Mouse (Mus musculus) mesoderm, embryonic 11.5 days (tissue): Measurements from ENCODE around the gene Csrnp1.

Source experiments
- DNase-seq: peaks from one replicate; pipeline ENCODE4 v3.0.0-alpha.2; 2012; ENCODE audit warnings: low read depth, low spot score

Csrnp1 gene

GRCm38 (mm10) chr9:119978151-119978810 is 6.2 kb downstream of the Csrnp1 start:
- DNase-seq = no peak

GRCm38 (mm10) chr9:119977557-119978060 is 6.8 kb downstream of the Csrnp1 start:
- DNase-seq = no peak

- no peak for DNase-seq
Measured at GRCm38 (mm10) chr9:119976704-119977556, 7.5 kb downstream of the Csrnp1 start.

GRCm38 (mm10) chr9:119975286-119975685 is 9.2 kb downstream of the Csrnp1 start:
- no peak for DNase-seq

- DNase-seq = no peak
Measured at GRCm38 (mm10) chr9:119974609-119975008, 9.8 kb downstream of the Csrnp1 start.

- no peak for DNase-seq
Measured at GRCm38 (mm10) chr9:119973869-119974520, 10.5 kb downstream of the Csrnp1 start.

- no peak for DNase-seq
Measured at GRCm38 (mm10) chr9:119973281-119973680, 11.2 kb downstream of the Csrnp1 start.

- no peak for DNase-seq
Measured at GRCm38 (mm10) chr9:119972582-119972981, 11.9 kb downstream of the Csrnp1 start.

- no peak for DNase-seq
Measured at GRCm38 (mm10) chr9:119972166-119972565, 12.3 kb downstream of the Csrnp1 start.

- DNase-seq = no peak
Measured at GRCm38 (mm10) chr9:119970763-119971656, 13.4 kb downstream of the Csrnp1 start.

GRCm38 (mm10) chr9:119970221-119970620 is 14.2 kb downstream of the Csrnp1 start:
- DNase-seq = peak; percentile 34

- no peak for DNase-seq
Measured at GRCm38 (mm10) chr9:119969811-119970210, 14.6 kb downstream of the Csrnp1 start.

- DNase-seq = no peak
Measured at GRCm38 (mm10) chr9:119966221-119966910, 18.1 kb downstream of the Csrnp1 start.

GRCm38 (mm10) chr9:119965186-119965585 is 19.3 kb downstream of the Csrnp1 start:
- no peak for DNase-seq

- DNase-seq = no peak
Measured at GRCm38 (mm10) chr9:119964206-119964605, 20.3 kb downstream of the Csrnp1 start.

- peak; percentile 75 for DNase-seq
Measured at GRCm38 (mm10) chr9:119962987-119963667, 21.3 kb downstream of the Csrnp1 start.

- DNase-seq = no peak
Measured at GRCm38 (mm10) chr9:119962216-119962615, 22.2 kb downstream of the Csrnp1 start.

GRCm38 (mm10) chr9:119958835-119959234 is 25.6 kb downstream of the Csrnp1 start:
- DNase-seq = no peak

GRCm38 (mm10) chr9:119951388-119951787 is 33.1 kb downstream of the Csrnp1 start:
- no peak for DNase-seq

GRCm38 (mm10) chr9:119950434-119950833 is 34.0 kb downstream of the Csrnp1 start:
- peak; percentile 20 for DNase-seq
